Mouse (Mus musculus) spleen, adult 2 months (tissue): ENCODE results near the gene Senp3.

Experiments
- CTCF ChIP-seq: fragments of 200-500 bp; IDR thresholded peaks from 2 replicates; pipeline ENCODE4 v1.5.1; 2011; ENCODE audit warnings: mild to moderate bottlenecking, inconsistent platforms; ENCODE audit not compliant: insufficient read depth, insufficient read length, insufficient replicate concordance; ENCODE audit errors: extremely low read depth
- POLR2A ChIP-seq: fragments of 200-500 bp; IDR thresholded peaks from 2 replicates; pipeline ENCODE4 v1.6.1; 2011; ENCODE audit warnings: low read depth, low read length, inconsistent platforms

DNA sequence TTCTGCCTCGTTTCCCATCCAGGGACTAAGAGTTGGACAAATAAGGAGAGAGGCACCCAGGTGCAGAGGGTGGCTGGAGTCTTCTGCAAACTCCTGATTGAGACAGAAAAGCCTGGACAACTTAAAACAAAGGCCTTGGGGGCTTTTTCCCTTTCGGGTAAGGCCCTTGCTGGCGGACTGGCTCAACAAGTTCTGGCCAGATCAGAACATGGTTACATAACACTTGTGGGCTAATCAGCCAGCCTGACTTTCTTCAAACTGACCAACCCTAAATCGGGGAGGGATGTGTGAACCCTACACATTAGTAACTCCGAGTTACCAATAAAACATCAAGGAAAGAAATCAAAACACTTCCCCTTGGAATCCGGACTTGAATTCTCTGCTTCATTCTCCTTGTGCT is 39.0 kb upstream of the Senp3 start:
- TF ChIP-seq POLR2A (no peak), CTCF (no peak)
